Mouse (Mus musculus) ES-Bruce4 (cell line): ENCODE results near the gene Tmem132d.

Source experiments
- CTCF ChIP-seq: IDR thresholded peaks from one replicate; pipeline ENCODE4 v1.8.1; 2011; ENCODE audit warnings: low read depth, low read length
- POLR2A ChIP-seq: IDR thresholded peaks from one replicate; pipeline ENCODE4 v1.8.1; 2011; ENCODE audit warnings: low read length; ENCODE audit not compliant: insufficient read depth

DNA sequence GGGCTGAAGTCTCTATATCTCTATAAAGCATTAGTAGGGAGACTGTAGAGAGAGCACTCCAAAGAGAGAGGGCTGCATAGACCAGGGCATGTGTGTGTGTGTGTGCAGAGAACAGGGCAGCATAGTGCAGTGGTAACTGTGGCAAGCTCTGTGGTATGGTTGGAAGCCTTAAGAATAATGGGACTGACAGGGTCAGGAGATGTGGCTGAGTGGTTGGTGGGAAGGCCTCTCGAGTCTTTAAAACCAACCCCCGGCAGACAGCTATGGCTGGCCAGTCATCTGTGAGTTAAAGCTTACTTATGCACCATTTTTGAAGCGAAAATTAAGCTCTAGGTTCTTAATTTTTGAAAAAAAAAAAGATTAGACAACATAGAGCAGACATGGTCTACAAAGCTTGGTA, 439.4 kb downstream of the Tmem132d start:
- TF ChIP-seq CTCF (no peak), POLR2A (no peak)
